Mouse (Mus musculus): ENCODE results near the gene Rabl6. TPM values are rescaled to one million over a fixed set of nuclear protein-coding genes. Genes with fewer than 3 reads are reported as not detected.

The Rabl6 gene
- polyA plus RNA-seq, 1 experiment from 2014 or later, result 68.3 TPM

DNA sequence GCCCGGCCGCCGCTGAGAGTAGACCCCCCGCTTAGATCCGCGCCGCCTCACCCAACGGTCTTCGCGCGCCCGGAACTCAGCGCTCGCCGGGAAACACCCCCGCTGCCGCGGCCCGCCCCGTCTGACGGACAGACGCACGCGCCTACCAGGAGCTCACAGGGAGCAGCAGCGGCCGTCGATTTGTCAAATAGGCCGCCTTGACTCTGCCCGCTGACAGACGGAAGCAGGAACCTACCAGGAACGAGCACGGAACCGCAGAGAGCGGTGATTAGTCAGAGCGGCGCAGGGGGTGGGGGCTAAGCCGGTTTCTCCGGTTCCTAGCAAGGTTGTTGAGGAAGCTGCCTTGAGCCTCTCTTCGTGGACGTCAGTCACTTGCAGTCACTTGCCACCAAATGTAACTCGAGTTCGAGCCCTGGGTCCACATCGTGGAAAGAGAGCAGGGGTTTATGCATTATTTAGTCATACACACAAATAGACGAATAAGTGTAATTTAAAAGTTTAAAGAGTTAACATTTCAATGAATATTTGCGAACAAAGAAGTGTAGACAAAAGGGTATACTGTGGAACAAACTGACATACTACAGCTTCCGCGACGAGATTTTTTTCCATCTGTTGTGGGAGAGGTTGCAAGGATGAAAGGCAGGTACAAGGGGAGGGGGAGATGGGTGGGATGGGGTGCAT, 61.4 kb downstream of the Rabl6 start, which contains the start of gene Traf2:
Traf2 (minus strand) TSS at position 130 of the 681 bp plus-strand sequence.
- H3K27ac ChIP-seq (ENCODE audit: low read length), result peak within 1 kb of the TSS; percentile 50; the same call in 1 of the 2 replicates
- 3% methylated on average over 48 of the region's 48 CpGs for WGBS
- peaks cover 9% of the 10 kb centered on the region for H3K4me1 ChIP-seq (ENCODE audit: control insufficient read depth, insufficient read depth, low read length)
- H3K4me2 ChIP-seq (ENCODE audit: low read length), result peak within 1 kb of the TSS; percentile 86
- ATAC-seq, result peak; percentile 100
- peak within 1 kb of the TSS; percentile 75 for H3K9ac ChIP-seq (ENCODE audit: low read depth, low read length)
- no peaks in the 10 kb centered on the region for H3K27me3 ChIP-seq (ENCODE audit: control insufficient read depth, insufficient read depth, low read depth, low read length)
- no peaks in the 10 kb centered on the region for H3K9me3 ChIP-seq (replicated peaks; ENCODE audit: control insufficient read depth, low read length, poor library complexity, severe bottlenecking)
- H3K4me3 ChIP-seq (ENCODE audit: low read depth, low read length), result peak within 1 kb of the TSS; percentile 66
- H3K36me3 ChIP-seq (ENCODE audit: control insufficient read depth, insufficient read depth, low read length), result no peaks in the 10 kb centered on the region

GRCm38 (mm10) chr2:25545996-25546810, 62.1 kb downstream of the Rabl6 start:
- Histone ChIP-seq H3K4me1 (ENCODE audit: control insufficient read depth, insufficient read depth, low read length) (peaks cover 9% of the 10 kb centered on the region), H3K36me3 (ENCODE audit: control insufficient read depth, insufficient read depth, low read length) (no peaks in the 10 kb centered on the region), H3K9ac (ENCODE audit: low read depth, low read length) (peak overlapping the region; percentile 75), H3K27me3 (ENCODE audit: control insufficient read depth, insufficient read depth, low read depth, low read length) (no peaks in the 10 kb centered on the region), H3K4me2 (ENCODE audit: low read length) (peak overlapping the region; percentile 86), H3K4me3 (ENCODE audit: low read depth, low read length) (peak overlapping the region; percentile 66), H3K27ac (ENCODE audit: low read length) (peak overlapping the region; percentile 50; the same call in 1 of the 2 replicates), H3K9me3 (replicated peaks; ENCODE audit: control insufficient read depth, low read length, poor library complexity, severe bottlenecking) (no peaks in the 10 kb centered on the region)
- ATAC-seq, result peak; percentile 73; the same call in 1 of the 2 replicates
- WGBS, result 8% methylated on average over 43 of the region's 43 CpGs

DNA sequence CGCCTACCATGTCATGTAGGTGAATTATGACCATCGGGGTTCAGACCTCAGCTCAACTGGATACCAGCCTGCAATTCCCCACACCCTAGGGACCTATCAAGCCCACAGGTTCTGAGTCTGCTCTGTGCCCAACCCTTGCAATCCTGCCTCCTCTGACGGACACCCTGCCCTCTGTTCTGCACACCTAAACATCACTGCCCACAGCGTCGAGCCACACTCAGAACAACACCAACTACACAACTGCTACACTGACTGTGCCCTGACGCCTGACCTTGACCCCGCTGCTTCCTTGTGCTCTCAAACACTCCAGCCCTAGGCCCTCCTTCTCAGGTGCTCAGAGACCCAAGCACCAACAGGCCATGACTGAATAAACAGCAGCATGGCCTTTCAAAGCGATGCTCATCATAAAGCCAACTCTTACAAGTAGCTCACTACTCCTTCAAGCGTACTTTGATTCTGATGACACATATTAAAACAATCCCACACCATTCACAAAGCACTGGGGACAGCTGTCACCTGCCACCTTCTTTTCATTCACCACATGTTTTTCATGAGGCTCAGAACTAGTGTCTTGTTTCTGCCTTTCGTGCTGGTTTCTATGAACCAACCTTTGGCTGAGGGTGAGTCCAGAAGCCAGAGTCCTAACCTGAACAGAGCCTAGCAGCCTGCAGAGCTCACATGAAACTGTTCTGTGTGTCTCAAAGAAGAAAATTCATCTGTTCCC, 66.5 kb downstream of the Rabl6 start:
- H3K9ac ChIP-seq (ENCODE audit: low read depth, low read length), result no peak overlapping the region
- H3K4me2 ChIP-seq (ENCODE audit: low read length), result no peak overlapping the region
- H3K4me1 ChIP-seq (ENCODE audit: control insufficient read depth, insufficient read depth, low read length), result peaks cover 6% of the 10 kb centered on the region
- no peaks in the 10 kb centered on the region for H3K9me3 ChIP-seq (replicated peaks; ENCODE audit: control insufficient read depth, low read length, poor library complexity, severe bottlenecking)
- no peak for ATAC-seq
- H3K27ac ChIP-seq (ENCODE audit: low read length), result no peak overlapping the region
- H3K36me3 ChIP-seq (ENCODE audit: control insufficient read depth, insufficient read depth, low read length), result no peaks in the 10 kb centered on the region
- H3K27me3 ChIP-seq (ENCODE audit: control insufficient read depth, insufficient read depth, low read depth, low read length), result no peaks in the 10 kb centered on the region
- WGBS, result 93% methylated on average over 10 of the region's 10 CpGs
- no peak overlapping the region for H3K4me3 ChIP-seq (ENCODE audit: low read depth, low read length)

DNA sequence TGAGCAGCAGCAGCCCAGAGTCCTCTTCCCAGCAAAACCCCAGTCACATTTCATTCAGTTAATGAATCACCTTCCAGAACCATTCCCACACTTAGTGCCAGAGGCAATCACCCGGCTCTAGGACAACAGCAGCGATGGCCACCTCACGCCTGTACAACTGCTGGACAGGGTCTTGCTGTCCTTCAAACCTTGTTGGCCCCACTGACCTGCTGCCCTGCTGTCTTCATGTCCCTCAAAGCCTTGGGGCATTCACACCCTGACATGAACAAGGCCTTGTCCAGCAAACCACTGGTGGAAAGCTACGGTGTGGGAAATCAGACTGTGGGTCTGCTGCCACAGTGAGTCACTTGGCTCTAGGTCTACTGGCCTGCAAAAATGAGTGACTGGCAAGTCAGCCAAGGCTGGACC, 67.8 kb downstream of the Rabl6 start:
- Histone ChIP-seq H3K27me3 (ENCODE audit: control insufficient read depth, insufficient read depth, low read depth, low read length) (no peaks in the 10 kb centered on the region), H3K36me3 (ENCODE audit: control insufficient read depth, insufficient read depth, low read length) (no peaks in the 10 kb centered on the region), H3K9ac (ENCODE audit: low read depth, low read length) (no peak overlapping the region), H3K27ac (ENCODE audit: low read length) (no peak overlapping the region), H3K4me3 (ENCODE audit: low read depth, low read length) (no peak overlapping the region), H3K4me2 (ENCODE audit: low read length) (no peak overlapping the region), H3K4me1 (ENCODE audit: control insufficient read depth, insufficient read depth, low read length) (no peaks in the 10 kb centered on the region), H3K9me3 (replicated peaks; ENCODE audit: control insufficient read depth, low read length, poor library complexity, severe bottlenecking) (no peaks in the 10 kb centered on the region)
- 93% methylated on average over 4 of the region's 4 CpGs for WGBS
- no peak for ATAC-seq

DNA sequence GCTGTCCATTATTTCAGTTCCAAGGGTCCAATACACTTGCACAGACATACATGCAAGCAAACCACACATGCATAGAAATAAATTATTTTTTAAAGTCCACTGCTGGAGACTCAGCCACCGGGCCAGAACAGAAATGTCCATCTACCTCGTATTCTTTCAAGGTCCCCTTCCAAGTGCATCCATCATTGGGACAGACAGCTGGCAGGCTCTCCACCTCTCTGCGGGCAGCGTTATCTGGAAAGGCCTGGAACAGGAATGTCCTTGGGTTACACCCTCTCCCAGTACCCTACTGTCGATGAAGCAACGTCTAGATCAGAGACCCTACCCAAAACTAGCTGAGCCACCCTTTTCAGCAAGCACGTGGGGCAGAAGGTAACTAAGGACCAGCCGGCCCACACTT, 71.8 kb downstream of the Rabl6 start:
- no peak overlapping the region for H3K9ac ChIP-seq (ENCODE audit: low read depth, low read length)
- 95% methylated on average over 8 of the region's 8 CpGs for WGBS
- no peak for ATAC-seq
- H3K27ac ChIP-seq (ENCODE audit: low read length), result no peak overlapping the region
- H3K27me3 ChIP-seq (ENCODE audit: control insufficient read depth, insufficient read depth, low read depth, low read length), result no peaks in the 10 kb centered on the region
- no peaks in the 10 kb centered on the region for H3K9me3 ChIP-seq (replicated peaks; ENCODE audit: control insufficient read depth, low read length, poor library complexity, severe bottlenecking)
- H3K4me1 ChIP-seq (ENCODE audit: control insufficient read depth, insufficient read depth, low read length), result no peaks in the 10 kb centered on the region
- H3K36me3 ChIP-seq (ENCODE audit: control insufficient read depth, insufficient read depth, low read length), result no peaks in the 10 kb centered on the region
- H3K4me3 ChIP-seq (ENCODE audit: low read depth, low read length), result no peak overlapping the region
- no peak overlapping the region for H3K4me2 ChIP-seq (ENCODE audit: low read length)

DNA sequence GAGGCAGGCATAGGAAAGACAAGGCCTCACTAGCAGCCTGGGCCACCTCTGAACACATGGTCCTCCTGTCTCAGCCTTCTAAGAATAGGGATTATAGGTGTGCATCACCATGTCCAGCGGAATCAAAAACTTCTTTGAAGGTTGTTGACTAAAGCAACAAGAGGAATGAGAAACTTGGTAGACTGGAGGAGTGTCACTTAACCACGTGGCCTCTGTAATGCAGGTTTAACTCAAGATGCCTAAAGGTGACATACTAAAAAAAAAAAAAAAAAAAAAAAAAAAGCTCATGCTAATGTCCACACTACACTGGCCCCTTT, 73.5 kb downstream of the Rabl6 start:
- Histone ChIP-seq H3K36me3 (ENCODE audit: control insufficient read depth, insufficient read depth, low read length) (no peaks in the 10 kb centered on the region), H3K4me3 (ENCODE audit: low read depth, low read length) (no peak overlapping the region), H3K27me3 (ENCODE audit: control insufficient read depth, insufficient read depth, low read depth, low read length) (no peaks in the 10 kb centered on the region), H3K27ac (ENCODE audit: low read length) (no peak overlapping the region), H3K4me2 (ENCODE audit: low read length) (no peak overlapping the region), H3K9me3 (replicated peaks; ENCODE audit: control insufficient read depth, low read length, poor library complexity, severe bottlenecking) (no peaks in the 10 kb centered on the region), H3K4me1 (ENCODE audit: control insufficient read depth, insufficient read depth, low read length) (no peaks in the 10 kb centered on the region), H3K9ac (ENCODE audit: low read depth, low read length) (no peak overlapping the region)
- WGBS, result 100% methylated on average over 2 of the region's 2 CpGs
- ATAC-seq, result no peak

DNA sequence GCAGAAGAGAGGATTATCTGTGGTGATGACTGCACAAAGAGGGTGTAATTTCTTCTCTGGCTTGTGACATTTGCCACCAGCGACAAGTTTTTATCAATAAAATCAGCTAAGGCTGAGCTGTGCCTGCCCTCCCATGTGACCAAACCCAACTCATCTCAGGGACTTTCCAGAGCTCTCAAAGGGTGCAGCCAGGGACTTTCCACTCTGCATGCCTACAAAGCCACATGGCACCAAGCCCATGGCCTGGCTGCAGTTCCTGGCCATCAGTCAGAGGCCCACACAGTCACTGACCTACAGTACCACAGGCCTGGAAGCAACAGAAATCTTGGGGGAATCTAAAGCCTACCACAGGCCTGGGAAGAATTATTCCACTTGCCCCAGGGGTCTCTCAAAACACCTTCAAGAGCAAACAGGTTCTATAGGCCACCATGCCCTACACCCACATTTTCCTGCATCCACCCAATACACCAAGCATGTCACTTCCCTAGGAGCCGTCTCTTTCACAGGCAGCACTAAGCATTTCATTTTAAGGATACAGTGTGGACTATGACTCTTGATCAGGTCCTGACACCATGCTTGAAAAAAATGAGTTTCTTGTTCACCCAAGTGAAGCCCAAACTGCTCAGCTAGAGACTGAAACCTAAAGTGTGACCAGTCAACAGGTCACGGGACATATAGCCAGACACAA, 74.0 kb downstream of the Rabl6 start:
- no peak overlapping the region for H3K4me3 ChIP-seq (ENCODE audit: low read depth, low read length)
- H3K36me3 ChIP-seq (ENCODE audit: control insufficient read depth, insufficient read depth, low read length), result 0 out of 2 replicates have a peak, but pooled peaks cover under 1% of the 10 kb centered on the region
- no peaks in the 10 kb centered on the region for H3K4me1 ChIP-seq (ENCODE audit: control insufficient read depth, insufficient read depth, low read length)
- 91% methylated on average over 3 of the region's 3 CpGs for WGBS
- H3K4me2 ChIP-seq (ENCODE audit: low read length), result no peak overlapping the region
- no peaks in the 10 kb centered on the region for H3K9me3 ChIP-seq (replicated peaks; ENCODE audit: control insufficient read depth, low read length, poor library complexity, severe bottlenecking)
- no peak overlapping the region for H3K27ac ChIP-seq (ENCODE audit: low read length)
- H3K27me3 ChIP-seq (ENCODE audit: control insufficient read depth, insufficient read depth, low read depth, low read length), result no peaks in the 10 kb centered on the region
- H3K9ac ChIP-seq (ENCODE audit: low read depth, low read length), result no peak overlapping the region
- ATAC-seq, result no peak

DNA sequence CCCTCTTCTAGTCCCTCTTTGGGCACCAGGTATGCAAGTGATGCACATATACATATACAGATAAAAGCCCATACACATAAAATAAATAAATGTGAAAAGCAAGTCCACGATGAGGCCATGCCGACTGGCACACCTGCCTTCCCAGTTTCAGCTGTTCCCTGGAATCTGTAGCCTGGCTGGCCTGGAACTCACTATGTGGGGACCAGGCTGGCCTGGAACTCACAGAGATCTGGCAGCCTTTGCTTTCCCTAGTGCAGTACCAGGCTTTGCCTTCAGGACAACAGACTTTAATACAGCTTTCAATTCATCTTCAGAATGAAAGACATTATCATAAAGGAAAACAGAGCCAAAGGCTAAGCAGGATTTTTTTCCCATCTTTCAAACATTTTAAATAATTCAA, 74.6 kb downstream of the Rabl6 start:
- H3K4me1 ChIP-seq (ENCODE audit: control insufficient read depth, insufficient read depth, low read length), result no peaks in the 10 kb centered on the region
- H3K4me2 ChIP-seq (ENCODE audit: low read length), result no peak overlapping the region
- H3K27ac ChIP-seq (ENCODE audit: low read length), result no peak overlapping the region
- H3K9ac ChIP-seq (ENCODE audit: low read depth, low read length), result no peak overlapping the region
- H3K4me3 ChIP-seq (ENCODE audit: low read depth, low read length), result no peak overlapping the region
- whole genome bisulfite sequencing, result 100% methylated on average over 2 of the region's 2 CpGs
- H3K27me3 ChIP-seq (ENCODE audit: control insufficient read depth, insufficient read depth, low read depth, low read length), result no peaks in the 10 kb centered on the region
- no peak for ATAC-seq
- 0 out of 2 replicates have a peak, but pooled peaks cover 5% of the 10 kb centered on the region for H3K36me3 ChIP-seq (ENCODE audit: control insufficient read depth, insufficient read depth, low read length)
- no peaks in the 10 kb centered on the region for H3K9me3 ChIP-seq (replicated peaks; ENCODE audit: control insufficient read depth, low read length, poor library complexity, severe bottlenecking)
